Mouse (Mus musculus): ENCODE measurements around the gene Gm12886.

The Gm12886 gene

DNA sequence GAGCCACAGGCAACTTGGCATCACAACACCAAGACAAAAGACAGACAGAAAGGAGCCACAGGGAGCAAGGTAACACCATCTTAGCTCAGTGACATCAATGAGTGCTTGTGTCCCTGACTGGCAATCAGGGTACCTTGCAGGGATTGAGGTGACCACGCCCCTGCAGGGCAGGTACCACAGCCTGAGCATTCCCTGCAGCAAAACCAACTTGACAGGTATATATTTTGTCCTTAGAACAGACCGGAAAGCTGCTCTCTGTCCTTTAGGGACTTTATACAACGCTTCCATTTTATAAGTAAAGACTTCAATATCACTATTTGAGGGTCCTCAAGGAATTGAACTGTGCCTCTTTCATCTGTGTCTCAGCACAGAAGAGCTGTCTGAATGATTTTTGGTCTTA is at the start of gene Gm12886:
Gm12886 (minus strand) TSS at position 101 of the 400 bp plus-strand sequence.
- in situ Hi-C loops (cut with MboI; ENCODE audit: low sequenced_read_pairs) = no loop called here

Measured in CH12F3 (cell line).